Mouse (Mus musculus): ENCODE results near the gene St6gal1.

The St6gal1 gene

GRCm38 (mm10) chr16:23225069-23225721, 655 bp downstream of the St6gal1 start:
- WGBS = under 1% methylated on average over 46 of the region's 46 CpGs

GRCm38 (mm10) chr16:23225821-23226600, 1.5 kb downstream of the St6gal1 start:
- under 1% methylated on average over 28 of the region's 28 CpGs for WGBS

GRCm38 (mm10) chr16:23226601-23227351, 2.2 kb downstream of the St6gal1 start:
- 14% methylated on average over 14 of the region's 14 CpGs for WGBS

GRCm38 (mm10) chr16:23227851-23228250, 3.3 kb downstream of the St6gal1 start:
- 59% methylated on average over 6 of the region's 6 CpGs for WGBS

- WGBS = 42% methylated on average over 3 of the region's 3 CpGs
These were observed 3.9 kb downstream of the St6gal1 start for GRCm38 (mm10) chr16:23228486-23228885.

- 83% methylated on average over 3 of the region's 3 CpGs for WGBS
These were observed 5.4 kb downstream of the St6gal1 start for GRCm38 (mm10) chr16:23229945-23230344.

- WGBS = 72% methylated on average over 4 of the region's 4 CpGs
These were observed 6.6 kb downstream of the St6gal1 start for GRCm38 (mm10) chr16:23231168-23231567.

- WGBS = 37% methylated on average over 7 of the region's 7 CpGs
These were observed 8.2 kb downstream of the St6gal1 start for GRCm38 (mm10) chr16:23232691-23233090.

- WGBS = 69% methylated on average over 10 of the region's 10 CpGs
These were observed 9.0 kb downstream of the St6gal1 start for GRCm38 (mm10) chr16:23233496-23233895.

- WGBS = 87% methylated on average over 5 of the region's 5 CpGs
These were observed 10.0 kb downstream of the St6gal1 start for GRCm38 (mm10) chr16:23234557-23234956.

GRCm38 (mm10) chr16:23235173-23235694, 10.7 kb downstream of the St6gal1 start:
- WGBS = 79% methylated on average over 7 of the region's 7 CpGs

GRCm38 (mm10) chr16:23239583-23239982, 15.0 kb downstream of the St6gal1 start:
- WGBS = 62% methylated on average over 6 of the region's 6 CpGs

- 43% methylated on average over 13 of the region's 13 CpGs for WGBS
These were observed 15.8 kb downstream of the St6gal1 start for GRCm38 (mm10) chr16:23240049-23240949.

GRCm38 (mm10) chr16:23240950-23241259, 16.4 kb downstream of the St6gal1 start:
- WGBS = 26% methylated on average over 5 of the region's 5 CpGs

- WGBS = 90% methylated on average over 5 of the region's 5 CpGs
These were observed 19.3 kb downstream of the St6gal1 start for GRCm38 (mm10) chr16:23243726-23244425.

GRCm38 (mm10) chr16:23244486-23244885, 19.9 kb downstream of the St6gal1 start:
- WGBS = 93% methylated on average over 7 of the region's 7 CpGs

GRCm38 (mm10) chr16:23249285-23249684, 24.7 kb downstream of the St6gal1 start:
- 65% methylated on average over 4 of the region's 4 CpGs for WGBS

- WGBS = 73% methylated on average over 6 of the region's 6 CpGs
These were observed 25.2 kb downstream of the St6gal1 start for GRCm38 (mm10) chr16:23249762-23250161.

GRCm38 (mm10) chr16:23250556-23251444, 26.3 kb downstream of the St6gal1 start:
- WGBS = 57% methylated on average over 15 of the region's 15 CpGs

- 83% methylated on average over 2 of the region's 2 CpGs for WGBS
These were observed 26.9 kb downstream of the St6gal1 start for GRCm38 (mm10) chr16:23251445-23251773.

Measured in cerebral cortex, adult 2 months (tissue).